Mouse (Mus musculus) heart, adult 8-10 months (tissue): ENCODE measurements around the gene Dynlt1b. TPM values are rescaled to one million over a fixed set of nuclear protein-coding genes. Genes with fewer than 3 reads are reported as not detected.
"Not testable (repeated sequence)": the region's sequence is repeated elsewhere in the genome, so short reads cannot be mapped to it uniquely, and the experiment has no call there.

Experiments
- DNase-seq: peaks from one replicate; pipeline ENCODE4 v3.0.0; 2022; ENCODE audit warnings: low spot score
- total RNA-seq, 4 experiments: library from RNA; stranded (reverse); gene quantifications; 2 replicates each; pipeline ENCODE4 v1.2.4; 2022

Gene Dynlt1b
- total RNA-seq, 4 experiments from 2014 or later, result 35.1 to 40.2 (median 38.2) TPM

- not testable (repeated sequence) for DNase-seq
Measured at GRCm38 (mm10) chr17:6461083-6461595, 31.2 kb downstream of the Dynlt1b start.

GRCm38 (mm10) chr17:6465735-6466134 lies 35.8 kb downstream of the Dynlt1b start:
- DNase-seq, result not testable (repeated sequence)

DNA sequence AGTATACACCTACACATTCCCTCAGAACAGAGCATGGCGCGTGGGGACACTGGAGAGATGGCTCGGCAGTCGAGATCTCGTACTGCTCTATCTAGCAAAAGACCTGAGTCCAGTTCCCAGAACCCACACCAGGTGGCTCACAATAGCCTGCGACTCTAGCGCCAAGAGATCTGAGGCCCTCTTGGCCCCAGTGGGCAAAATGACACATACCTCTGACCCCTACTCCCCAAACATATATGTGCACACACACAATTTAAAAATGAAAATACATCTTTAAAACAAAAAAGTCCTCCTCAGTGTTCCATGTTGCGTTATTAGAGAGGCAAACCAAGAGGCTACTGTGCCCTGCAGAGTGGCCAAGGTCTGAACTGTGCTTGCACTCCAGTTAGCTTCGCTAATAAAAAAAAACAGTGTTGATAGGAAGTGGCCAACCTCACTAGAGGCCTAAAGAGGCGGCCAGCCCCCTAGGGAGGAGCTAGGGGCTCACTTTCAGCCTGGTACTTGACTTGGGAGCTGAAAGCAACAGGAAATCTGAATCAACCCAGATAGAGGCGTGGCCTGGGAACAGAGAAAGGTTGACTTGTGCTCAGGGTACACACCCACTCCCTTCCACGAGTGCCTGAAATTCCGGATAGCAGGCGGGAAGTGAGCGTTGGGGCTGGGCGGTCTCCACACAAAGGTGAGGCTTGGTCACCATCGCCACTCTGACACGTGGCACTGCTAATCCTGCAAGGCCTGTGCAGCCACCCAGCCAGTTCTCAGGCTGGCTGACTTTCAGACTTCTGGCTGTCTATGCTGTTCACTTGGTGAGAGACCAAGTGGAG lies 37.9 kb downstream of the Dynlt1b start:
- DNase-seq, result not testable (repeated sequence)

GRCm38 (mm10) chr17:6470031-6470430 lies 40.1 kb downstream of the Dynlt1b start:
- not testable (repeated sequence) for DNase-seq

GRCm38 (mm10) chr17:6470671-6471070 lies 40.8 kb downstream of the Dynlt1b start:
- not testable (repeated sequence) for DNase-seq

- DNase-seq, result not testable (repeated sequence)
Measured at GRCm38 (mm10) chr17:6475270-6475669, 45.4 kb downstream of the Dynlt1b start.

- DNase-seq, result not testable (repeated sequence)
Measured at GRCm38 (mm10) chr17:6475913-6476312, 46.0 kb downstream of the Dynlt1b start.

DNA sequence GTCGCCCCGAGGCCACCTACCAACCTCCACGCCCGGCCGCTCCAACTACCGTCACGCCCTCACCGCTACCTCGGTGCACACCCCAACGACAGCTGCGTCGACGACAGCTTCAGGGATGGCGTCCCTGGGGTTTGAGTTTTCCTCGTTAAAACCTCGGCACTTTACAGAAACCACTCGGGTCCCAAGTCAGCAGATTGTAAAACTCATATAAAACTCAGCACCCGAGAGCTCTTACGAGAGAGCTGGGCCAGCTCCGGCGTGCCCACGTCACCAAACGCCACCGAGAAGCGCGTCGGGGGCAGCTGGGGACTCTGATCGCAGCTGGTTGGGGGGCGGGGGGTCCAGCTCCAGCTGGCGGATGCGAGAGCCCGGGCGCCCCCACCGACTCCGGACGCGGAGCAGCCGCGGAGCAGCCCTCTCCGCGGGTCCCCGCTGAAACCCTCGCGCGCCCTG lies 46.6 kb downstream of the Dynlt1b start:
- DNase-seq, result not testable (repeated sequence)

DNA sequence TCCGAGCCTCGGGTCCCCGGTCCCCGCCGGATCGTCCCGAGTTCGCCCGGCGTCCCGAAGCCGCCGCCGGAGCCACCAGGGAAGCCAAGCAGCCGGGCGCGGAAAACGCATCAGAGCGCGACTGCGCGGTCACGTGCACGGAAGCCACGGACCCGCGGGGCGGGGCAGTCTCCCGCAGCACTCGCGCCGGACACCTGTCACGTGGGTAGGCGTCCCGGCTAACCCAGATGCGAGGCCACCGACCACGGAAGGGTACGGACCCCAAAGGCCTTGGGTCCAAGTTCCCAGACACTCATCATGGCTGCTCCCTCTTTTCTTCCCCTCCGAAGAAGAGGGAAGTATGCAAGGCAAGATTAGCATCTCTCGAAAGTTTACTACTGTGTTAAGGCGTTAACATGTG lies 47.1 kb downstream of the Dynlt1b start:
- not testable (repeated sequence) for DNase-seq

DNA sequence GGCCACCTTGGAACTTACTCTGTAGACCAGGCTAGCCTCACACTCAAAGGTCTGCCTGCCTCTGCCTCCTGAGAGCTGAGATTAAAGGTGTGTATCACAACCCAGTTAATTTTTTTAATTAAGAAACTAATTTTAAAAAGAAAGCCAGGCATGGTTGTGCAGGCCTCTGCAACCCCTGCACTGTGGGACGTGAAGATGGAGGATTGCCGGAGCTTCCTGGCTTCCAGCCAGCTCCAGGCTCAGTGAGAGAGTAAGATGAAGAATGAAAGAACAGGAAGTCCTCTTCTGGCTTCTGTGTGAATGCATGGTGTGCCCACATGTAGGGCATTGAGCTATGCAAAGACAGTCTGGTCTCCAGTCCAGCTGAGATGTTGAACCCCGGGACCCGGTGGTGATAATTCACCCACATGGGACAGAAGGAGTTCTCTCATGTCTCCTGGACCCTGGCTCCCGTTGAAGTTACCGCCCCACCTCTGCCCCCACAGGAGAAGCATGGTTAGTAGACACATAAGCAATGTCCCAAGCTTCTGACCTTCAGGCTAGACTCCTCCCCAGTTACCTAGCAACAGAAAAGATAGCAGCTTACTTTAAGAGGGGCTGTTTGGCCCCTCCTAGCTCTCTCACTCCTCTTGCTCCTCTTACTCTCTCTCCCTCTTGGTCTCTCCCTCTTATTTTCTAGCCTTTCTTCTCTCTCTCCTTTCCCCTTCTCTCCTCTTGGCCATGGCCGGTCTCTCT lies 51.1 kb downstream of the Dynlt1b start:
- not testable (repeated sequence) for DNase-seq

- not testable (repeated sequence) for DNase-seq
Measured at GRCm38 (mm10) chr17:6481590-6481963, 51.7 kb downstream of the Dynlt1b start.

- DNase-seq, result not testable (repeated sequence)
Measured at GRCm38 (mm10) chr17:6482248-6482647, 52.3 kb downstream of the Dynlt1b start.

Other genes with a start within 250 kb of the Dynlt1b start
- 1 to 10 TPM; 6.2 to 7.8 (median 7.2) TPM for gene Tmem181a, start 173.3 kb upstream of the Dynlt1b start, total RNA-seq
- 1 to 10 TPM in 2 of 4 experiments, under 1 TPM in 2; 0.65 to 1.3 (median 1.1) TPM for gene Dynlt1a, start 112.6 kb upstream of the Dynlt1b start, total RNA-seq
- 1 to 10 TPM; 1.8 to 3.9 (median 2.7) TPM for gene Dynlt1c, start 171.6 kb downstream of the Dynlt1b start, total RNA-seq
- 10 to 100 TPM; 37.9 to 41.6 (median 39.9) TPM for gene Dynlt1f, start 225.8 kb downstream of the Dynlt1b start, total RNA-seq
- gene Sytl3, start 229.0 kb downstream of the Dynlt1b start, total RNA-seq, result under 1 TPM in 3 of 4 experiments, not detected in 1; 0.25 to 0.56 (median 0.34) TPM